Mouse (Mus musculus) left cerebral cortex, postnatal 10 days (tissue): ENCODE results near the gene Kcnip1. TPM values are rescaled to one million over a fixed set of nuclear protein-coding genes. Genes with fewer than 3 reads are reported as not detected.

ENCODE experiments used
- DNase-seq, 2 experiments: peaks; one replicate each; pipeline ENCODE4 v3.0.0; 2021 to 2022; ENCODE audit warnings: low spot score in 2 of 2, mixed read lengths in 1 of 2; ENCODE audit errors: extremely low spot score in 1 of 2
- intact Hi-C: fragments of 180-260 bp; cut with DNase I; formaldehyde crosslinking; loops from one replicate; pipeline ENCODE4 v1.15.1; 2025
- total RNA-seq, 2 experiments: library from RNA; stranded (reverse); gene quantifications; 2 replicates each; pipeline ENCODE4 v1.2.3; 2021

Gene Kcnip1
- total RNA-seq, 2 experiments from 2014 or later = 43.7 to 45.5 TPM

- no peak for DNase-seq
- intact Hi-C loops = no loop called here
These were observed 243.0 kb downstream of the Kcnip1 start for GRCm38 (mm10) chr11:33749979-33750378.

- intact Hi-C loops = no loop called here
- DNase-seq = no peak
These were observed 243.5 kb downstream of the Kcnip1 start for GRCm38 (mm10) chr11:33749408-33749807.

- intact Hi-C loops = no loop called here
- DNase-seq = no peak
These were observed 244.2 kb downstream of the Kcnip1 start for GRCm38 (mm10) chr11:33748754-33749153.

- DNase-seq = no peak
- intact Hi-C loops = no loop called here
These were observed 245.5 kb downstream of the Kcnip1 start for GRCm38 (mm10) chr11:33747402-33747955.

GRCm38 (mm10) chr11:33746402-33746801 is 246.6 kb downstream of the Kcnip1 start:
- DNase-seq = no peak
- intact Hi-C loops = no loop called here

- DNase-seq = no peak
- intact Hi-C loops = no loop called here
These were observed 247.1 kb downstream of the Kcnip1 start for GRCm38 (mm10) chr11:33745821-33746329.

GRCm38 (mm10) chr11:33744429-33744828 is 248.5 kb downstream of the Kcnip1 start:
- intact Hi-C loops = no loop called here
- DNase-seq = no peak

- intact Hi-C loops = no loop called here
- no peak for DNase-seq
These were observed 252.8 kb downstream of the Kcnip1 start for GRCm38 (mm10) chr11:33740187-33740586.

- intact Hi-C loops = loop anchor here (10.0 kb wide), 1 partner anchor 338 kb away; no protein-coding TSS in a partner anchor
- DNase-seq = no peak
These were observed 256.5 kb downstream of the Kcnip1 start for GRCm38 (mm10) chr11:33736426-33736825.

- DNase-seq = peak; percentile 74 to 76
- intact Hi-C loops = loop anchor here (1.0 to 10.0 kb wide), 3 partner anchors 184 to 479 kb away; no protein-coding TSS in a partner anchor
These were observed 259.7 kb downstream of the Kcnip1 start for GRCm38 (mm10) chr11:33733269-33733668.

- DNase-seq = no peak
- intact Hi-C loops = loop anchor here (5.0 to 10.0 kb wide), 2 partner anchors 342 to 480 kb away; no protein-coding TSS in a partner anchor
These were observed 260.6 kb downstream of the Kcnip1 start for GRCm38 (mm10) chr11:33732358-33732757.

GRCm38 (mm10) chr11:33721297-33721696 is 271.7 kb downstream of the Kcnip1 start:
- intact Hi-C loops = loop anchor here (2.0 to 5.0 kb wide), 2 partner anchors 149 to 544 kb away; no protein-coding TSS in a partner anchor
- peak; percentile 35 to 71 for DNase-seq

GRCm38 (mm10) chr11:33706777-33707176 is 286.2 kb downstream of the Kcnip1 start:
- no peak for DNase-seq
- intact Hi-C loops = no loop called here

GRCm38 (mm10) chr11:33701958-33702459 is 290.9 kb downstream of the Kcnip1 start:
- intact Hi-C loops = no loop called here
- no peak for DNase-seq

- intact Hi-C loops = no loop called here
- no peak for DNase-seq
These were observed 291.6 kb downstream of the Kcnip1 start for GRCm38 (mm10) chr11:33701236-33701957.

- intact Hi-C loops = no loop called here
- peak; percentile 61 to 67 for DNase-seq
These were observed 292.2 kb downstream of the Kcnip1 start for GRCm38 (mm10) chr11:33700725-33701124.

GRCm38 (mm10) chr11:33690181-33690580 is 302.8 kb downstream of the Kcnip1 start:
- intact Hi-C loops = no loop called here
- DNase-seq = no peak

- intact Hi-C loops = no loop called here
- peak; percentile 20 to 42 for DNase-seq
These were observed 307.0 kb downstream of the Kcnip1 start for GRCm38 (mm10) chr11:33685904-33686303.

GRCm38 (mm10) chr11:33680151-33680550 is 312.8 kb downstream of the Kcnip1 start:
- DNase-seq = no peak

More at GRCm38 (mm10) chr11:33680151-33680550, 312.8 kb downstream of the Kcnip1 start:
- intact Hi-C loops = no loop called here
